Mouse (Mus musculus) midbrain, embryonic 16.5 days (tissue): ENCODE results near the gene Gm4756. TPM values are rescaled to one million over a fixed set of nuclear protein-coding genes. Genes with fewer than 3 reads are reported as not detected.

ENCODE experiments used
- ATAC-seq: fragments of 200-750 bp; cut with Nextera tagmentation; 2 replicates; pipeline ENCODE4 v1.8.0; 2017; ENCODE audit warnings: moderate TSS enrichment
- H3K27ac ChIP-seq: fragments of 300-500 bp; sonication (generic); 2 replicates; pipeline ENCODE4 v1.5.1; 2014; ENCODE audit warnings: mild to moderate bottlenecking, low read length, mixed read lengths
- H3K27me3 ChIP-seq: fragments of 300-500 bp; sonication (generic); 2 replicates; pipeline ENCODE4 v1.6.1; 2014; ENCODE audit warnings: low read depth, low read length, mixed read lengths; ENCODE audit not compliant: control insufficient read depth, insufficient read depth
- H3K36me3 ChIP-seq: fragments of 300-500 bp; sonication (generic); 2 replicates; pipeline ENCODE4 v1.6.1; 2014; ENCODE audit warnings: mild to moderate bottlenecking, low read length, moderate library complexity, mixed read lengths; ENCODE audit not compliant: control insufficient read depth, insufficient read depth
- H3K4me1 ChIP-seq: fragments of 300-500 bp; sonication (generic); 2 replicates; pipeline ENCODE4 v1.6.1; 2014; ENCODE audit warnings: mild to moderate bottlenecking, low read length, mixed read lengths; ENCODE audit not compliant: control insufficient read depth, insufficient read depth
- H3K4me2 ChIP-seq: fragments of 300-500 bp; sonication (generic); 2 replicates; pipeline ENCODE4 v1.6.1; 2014; ENCODE audit warnings: mild to moderate bottlenecking, low read length, mixed read lengths
- H3K4me3 ChIP-seq: fragments of 300-500 bp; sonication (generic); 2 replicates; pipeline ENCODE4 v1.5.1; 2014; ENCODE audit warnings: low read depth, mild to moderate bottlenecking, low read length, moderate library complexity, mixed read lengths
- H3K9ac ChIP-seq: fragments of 300-500 bp; sonication (generic); 2 replicates; pipeline ENCODE4 v1.6.1; 2014; ENCODE audit warnings: low read depth, low read length, mixed read lengths
- H3K9me3 ChIP-seq: fragments of 300-500 bp; sonication (generic); replicated peaks from 2 replicates; pipeline ENCODE4 v1.6.1; 2014; ENCODE audit warnings: mild to moderate bottlenecking, low read length, mixed read lengths; ENCODE audit not compliant: control insufficient read depth, poor library complexity, severe bottlenecking
- WGBS: fragments of 180-500 bp; shearing (Covaris S2); extraction: QIAGEN DNeasy Blood & Tissue Kit; methylation state at CpG from one replicate; pipeline ENCODE4 v1.1.7; 2014; 5-methylcytosine and 5-hydroxymethylcytosine counted together
- polyA plus RNA-seq: library from polyadenylated mRNA; unstranded; fragments of >200 nt; fragmentation: Nextera tagmentation; extraction: Ambion mirVana; gene quantifications from 2 replicates; pipeline ENCODE4 v1.2.1, GENCODE M21; 2015

The Gm4756 gene
- polyA plus RNA-seq, 1 experiment from 2014 or later, result not detected

GRCm38 (mm10) chr12:72681919-72682318 lies 32.5 kb upstream of the Gm4756 start:
- Histone ChIP-seq H3K4me3 (no peak overlapping the region), H3K36me3 (no peaks in the 10 kb centered on the region), H3K27me3 (no peaks in the 10 kb centered on the region), H3K9ac (no peak overlapping the region), H3K4me2 (no peak overlapping the region), H3K27ac (no peak overlapping the region), H3K9me3 (no peaks in the 10 kb centered on the region), H3K4me1 (no peaks in the 10 kb centered on the region)
- ATAC-seq, result no peak
- 95% methylated on average over 1 of the region's 1 CpGs for WGBS

GRCm38 (mm10) chr12:72679635-72680034 lies 30.2 kb upstream of the Gm4756 start:
- Histone ChIP-seq H3K4me3 (no peak overlapping the region), H3K4me2 (no peak overlapping the region), H3K27me3 (no peaks in the 10 kb centered on the region), H3K36me3 (no peaks in the 10 kb centered on the region), H3K9me3 (no peaks in the 10 kb centered on the region), H3K27ac (no peak overlapping the region), H3K9ac (no peak overlapping the region), H3K4me1 (no peaks in the 10 kb centered on the region)
- ATAC-seq, result no peak
- WGBS, result 85% methylated on average over 3 of the region's 3 CpGs

DNA sequence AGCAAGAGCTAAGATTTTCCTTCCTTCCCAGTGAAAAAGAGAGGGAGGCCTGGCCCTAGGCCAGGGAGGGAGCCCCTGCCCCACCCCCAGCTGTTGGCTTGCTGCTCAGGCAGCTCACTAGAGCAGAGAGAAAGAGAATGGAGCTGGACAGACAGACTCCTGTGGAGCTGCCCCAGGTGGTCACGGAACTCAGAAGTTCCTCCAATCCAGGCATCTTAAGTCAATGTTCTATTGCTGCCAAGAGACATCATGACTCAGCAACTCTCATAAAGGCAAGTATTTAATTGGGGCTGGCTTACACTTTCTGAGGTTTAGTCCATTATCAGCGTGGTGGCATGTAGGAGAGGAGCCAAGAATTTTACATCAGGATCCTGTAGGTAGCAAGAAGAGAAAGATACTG lies 25.4 kb upstream of the Gm4756 start:
- H3K36me3 ChIP-seq, result no peaks in the 10 kb centered on the region
- ATAC-seq, result no peak
- no peak overlapping the region for H3K9ac ChIP-seq
- no peaks in the 10 kb centered on the region for H3K27me3 ChIP-seq
- no peak overlapping the region for H3K4me3 ChIP-seq
- WGBS, result 71% methylated on average over 2 of the region's 2 CpGs
- H3K27ac ChIP-seq, result no peak overlapping the region
- H3K4me2 ChIP-seq, result no peak overlapping the region
- H3K9me3 ChIP-seq, result no peaks in the 10 kb centered on the region
- no peaks in the 10 kb centered on the region for H3K4me1 ChIP-seq

DNA sequence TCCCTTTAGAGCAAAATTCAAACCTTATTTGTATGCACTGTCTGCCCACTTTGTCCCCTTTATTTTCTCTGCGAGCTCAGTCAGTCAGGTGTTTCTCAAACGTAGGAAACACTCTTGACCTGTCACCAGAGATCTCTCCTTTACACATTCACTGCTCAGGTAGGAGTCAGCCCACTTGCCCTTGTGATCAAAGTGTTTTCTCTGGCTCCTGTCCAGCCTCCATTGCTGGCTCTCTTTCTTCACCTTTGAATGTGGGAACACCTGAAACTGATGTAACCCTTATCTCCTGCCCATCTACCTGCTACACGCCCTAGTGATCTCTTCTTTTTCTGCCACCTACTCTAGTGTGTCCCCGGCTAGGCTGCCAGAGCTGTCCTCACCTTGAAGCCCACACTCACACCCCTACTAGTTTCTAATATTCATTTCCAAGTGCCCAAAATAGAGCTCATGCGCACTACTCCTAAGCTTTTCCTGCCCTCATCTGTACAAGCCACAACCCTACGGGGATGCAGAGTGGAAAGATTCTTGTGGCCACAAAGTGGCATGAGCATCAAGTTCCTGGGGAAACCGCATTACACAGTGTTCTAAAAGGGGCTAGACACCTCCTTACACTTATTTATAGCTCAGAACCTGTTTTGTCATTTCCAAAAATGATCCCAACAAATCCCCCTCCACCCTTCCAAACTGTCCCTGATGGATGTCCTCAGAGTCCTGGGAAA lies 24.8 kb upstream of the Gm4756 start:
- Histone ChIP-seq H3K27me3 (no peaks in the 10 kb centered on the region), H3K36me3 (no peaks in the 10 kb centered on the region), H3K4me3 (no peak overlapping the region), H3K27ac (no peak overlapping the region), H3K4me2 (no peak overlapping the region), H3K9ac (no peak overlapping the region), H3K9me3 (no peaks in the 10 kb centered on the region), H3K4me1 (no peaks in the 10 kb centered on the region)
- ATAC-seq, result no peak
- WGBS, result 85% methylated on average over 7 of the region's 7 CpGs

DNA sequence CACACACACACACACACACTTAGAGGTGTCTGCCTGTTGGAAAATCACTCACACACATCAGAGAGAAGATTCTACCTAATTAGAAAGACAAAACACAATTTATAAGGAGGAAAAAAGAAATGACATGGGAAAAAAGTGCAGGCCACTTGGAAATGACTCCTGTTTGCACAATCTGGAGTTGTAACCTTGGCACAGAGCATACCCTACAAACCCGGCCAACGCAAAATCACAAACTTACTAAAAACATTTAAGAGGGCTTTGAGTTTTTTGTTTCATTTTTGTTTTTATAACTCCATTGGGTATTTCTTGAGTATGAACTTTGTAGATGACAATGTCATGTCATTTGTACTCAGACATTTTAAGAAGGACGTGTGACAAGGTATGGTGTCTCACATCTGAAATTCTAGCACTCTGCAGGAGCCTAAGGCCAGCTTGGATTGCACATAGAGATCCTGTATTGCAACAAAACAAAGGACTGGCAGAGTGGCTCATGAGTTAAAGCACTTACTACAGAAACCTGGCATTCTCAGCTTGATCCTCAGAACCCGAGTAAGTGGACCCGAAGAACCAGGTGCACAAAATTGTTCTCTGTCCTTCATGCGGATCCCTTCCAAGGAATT lies 22.2 kb upstream of the Gm4756 start:
- H3K9ac ChIP-seq, result no peak overlapping the region
- H3K27me3 ChIP-seq, result no peaks in the 10 kb centered on the region
- no peaks in the 10 kb centered on the region for H3K4me1 ChIP-seq
- no peak overlapping the region for H3K4me2 ChIP-seq
- H3K4me3 ChIP-seq, result no peak overlapping the region
- no peak for ATAC-seq
- no peaks in the 10 kb centered on the region for H3K9me3 ChIP-seq
- WGBS, result 94% methylated on average over 6 of the region's 6 CpGs
- no peak overlapping the region for H3K27ac ChIP-seq
- H3K36me3 ChIP-seq, result no peaks in the 10 kb centered on the region

DNA sequence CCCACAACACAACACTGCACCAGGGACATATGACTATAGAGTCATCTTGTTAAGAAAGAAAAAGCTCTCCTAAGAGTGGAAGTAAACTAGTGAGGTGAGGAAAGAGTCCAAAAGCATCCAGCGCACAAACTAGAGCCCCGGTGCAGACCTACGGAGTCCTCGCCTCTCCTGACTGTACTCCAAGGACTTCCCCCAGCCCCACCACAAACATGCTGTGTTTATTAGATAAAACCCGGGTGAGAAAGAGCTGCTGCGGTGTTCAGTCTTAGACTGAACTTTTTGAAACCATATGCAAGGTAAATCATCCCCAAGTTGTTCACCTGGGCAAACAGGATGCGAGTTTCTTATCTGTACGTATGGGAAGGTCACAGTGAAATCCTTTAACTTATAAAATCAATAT lies 21.5 kb upstream of the Gm4756 start:
- H3K4me2 ChIP-seq, result no peak overlapping the region
- no peak overlapping the region for H3K27ac ChIP-seq
- H3K36me3 ChIP-seq, result no peaks in the 10 kb centered on the region
- no peak for ATAC-seq
- no peaks in the 10 kb centered on the region for H3K27me3 ChIP-seq
- H3K9me3 ChIP-seq, result no peaks in the 10 kb centered on the region
- H3K4me1 ChIP-seq, result no peaks in the 10 kb centered on the region
- no peak overlapping the region for H3K9ac ChIP-seq
- WGBS, result 94% methylated on average over 8 of the region's 8 CpGs
- H3K4me3 ChIP-seq, result no peak overlapping the region

DNA sequence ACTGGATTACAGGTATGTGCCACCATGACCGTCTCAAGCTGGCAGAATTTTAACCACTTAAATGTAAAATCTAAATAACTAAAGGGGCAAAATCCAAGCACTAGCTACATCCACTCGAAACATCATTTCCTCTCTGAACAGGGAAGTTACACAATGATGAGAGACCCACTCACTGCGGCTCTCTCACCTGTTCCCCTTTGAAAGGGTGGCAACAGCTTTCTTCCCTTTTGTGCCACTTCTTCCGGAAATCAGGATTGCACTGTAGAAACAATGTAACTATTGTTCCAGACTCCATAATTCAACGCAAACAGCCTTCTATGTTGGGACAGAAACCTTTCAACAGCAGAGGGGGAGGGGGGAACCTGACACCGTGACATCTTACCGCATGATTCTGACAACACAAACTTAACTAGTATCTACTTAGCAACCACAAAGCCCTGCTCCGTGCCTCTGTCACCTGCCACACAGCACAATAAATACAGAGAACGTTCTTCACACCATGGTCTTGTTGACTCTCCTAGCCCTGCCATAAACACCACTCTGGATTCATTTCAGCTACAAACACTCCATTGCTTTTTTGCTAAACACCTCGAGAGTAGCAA lies 18.5 kb upstream of the Gm4756 start:
- H3K27ac ChIP-seq, result no peak overlapping the region
- no peaks in the 10 kb centered on the region for H3K27me3 ChIP-seq
- no peak overlapping the region for H3K9ac ChIP-seq
- no peaks in the 10 kb centered on the region for H3K9me3 ChIP-seq
- WGBS, result 62% methylated on average over 10 of the region's 10 CpGs
- peaks cover 11% of the 10 kb centered on the region for H3K4me1 ChIP-seq
- H3K4me2 ChIP-seq, result no peak overlapping the region
- no peaks in the 10 kb centered on the region for H3K36me3 ChIP-seq
- ATAC-seq, result no peak
- no peak overlapping the region for H3K4me3 ChIP-seq

DNA sequence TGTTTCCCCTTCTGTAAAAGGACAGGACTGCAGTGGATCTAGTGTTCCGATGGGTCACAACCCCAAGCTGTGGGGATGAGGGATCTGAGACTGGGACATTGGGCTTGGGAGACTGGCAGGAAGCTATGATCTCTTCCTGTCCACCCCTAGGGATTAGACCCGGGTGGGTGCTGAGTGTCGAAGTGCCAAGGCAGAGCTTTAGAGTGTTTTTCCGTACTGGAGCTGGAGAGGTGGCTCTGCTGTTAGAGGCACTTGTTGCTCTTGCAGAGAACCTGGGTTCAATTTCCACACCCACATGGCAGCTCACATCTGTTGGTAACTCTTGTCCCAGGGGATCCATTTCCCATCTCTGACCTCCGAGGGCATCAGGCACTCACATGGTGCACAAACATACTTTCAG lies 16.6 kb upstream of the Gm4756 start:
- 92% methylated on average over 5 of the region's 5 CpGs for WGBS
- Histone ChIP-seq H3K27ac (no peak overlapping the region), H3K9ac (no peak overlapping the region), H3K9me3 (no peaks in the 10 kb centered on the region), H3K27me3 (no peaks in the 10 kb centered on the region), H3K36me3 (no peaks in the 10 kb centered on the region), H3K4me3 (no peak overlapping the region), H3K4me2 (no peak overlapping the region), H3K4me1 (peaks cover 11% of the 10 kb centered on the region)
- ATAC-seq, result no peak

DNA sequence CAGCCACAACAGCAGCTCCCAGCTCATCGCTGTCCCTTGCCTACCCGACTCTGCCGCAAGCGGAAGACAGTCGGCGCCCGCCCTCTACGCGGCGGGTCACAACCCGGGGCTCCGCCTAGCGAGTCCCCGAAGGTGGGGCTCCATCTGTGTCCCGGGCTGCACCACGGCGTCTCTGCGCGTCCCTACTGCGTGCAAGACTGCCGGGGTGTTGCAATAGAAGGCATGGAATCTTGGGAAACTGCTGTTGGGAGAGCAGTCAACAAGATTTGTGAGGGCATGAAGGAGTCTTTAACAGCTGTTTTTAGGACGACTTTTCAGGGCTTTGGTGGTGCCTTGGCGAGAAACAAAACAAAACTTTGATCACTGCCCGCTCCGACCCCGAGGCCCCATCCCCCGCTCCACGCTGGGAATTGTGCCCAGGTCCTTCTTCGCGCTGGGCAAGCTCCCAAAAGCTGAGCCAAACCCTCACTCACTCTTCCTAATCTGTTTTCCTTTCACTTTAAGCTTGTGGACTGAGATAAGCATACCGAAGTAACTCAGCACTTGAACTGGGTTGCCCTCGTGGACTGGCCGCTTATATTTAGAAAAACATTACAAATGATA lies 15.4 kb upstream of the Gm4756 start, which contains the start of gene Dhrs7:
Gene Dhrs7 (minus strand): TSS at position 175 of the 603 bp plus-strand sequence.
- 2% methylated on average over 33 of the region's 33 CpGs for WGBS
- Histone ChIP-seq H3K36me3 (no peaks in the 10 kb centered on the region), H3K27me3 (no peaks in the 10 kb centered on the region), H3K4me1 (peaks cover 11% of the 10 kb centered on the region), H3K4me2 (peak within 1 kb of the TSS; percentile 81), H3K9ac (peak within 1 kb of the TSS; percentile 71), H3K9me3 (no peaks in the 10 kb centered on the region), H3K27ac (peak within 1 kb of the TSS; percentile 30), H3K4me3 (peak within 1 kb of the TSS; percentile 56)
- peak; percentile 93 for ATAC-seq
